Mouse (Mus musculus): ENCODE measurements around the gene Gsta4.

- TF ChIP-seq CTCF (IDR thresholded peaks at IDR 0.05; ENCODE audit: low read depth) (no peak), EP300 (IDR thresholded peaks at IDR 0.05; ENCODE audit: low read depth) (no peak)
Observed at GRCm38 (mm10) chr9:78212341-78213049, 29.9 kb downstream of the Gsta4 start.
